Mouse (Mus musculus) urinary bladder, postnatal 10 days (tissue): ENCODE data around the gene Icosl.
"Not testable (repeated sequence)": the region's sequence is repeated elsewhere in the genome, so short reads cannot be mapped to it uniquely, and the experiment has no call there.

Experiments used
- DNase-seq: peaks from one replicate; pipeline ENCODE4 v3.0.0; 2022; ENCODE audit warnings: low spot score

Gene Icosl

DNA sequence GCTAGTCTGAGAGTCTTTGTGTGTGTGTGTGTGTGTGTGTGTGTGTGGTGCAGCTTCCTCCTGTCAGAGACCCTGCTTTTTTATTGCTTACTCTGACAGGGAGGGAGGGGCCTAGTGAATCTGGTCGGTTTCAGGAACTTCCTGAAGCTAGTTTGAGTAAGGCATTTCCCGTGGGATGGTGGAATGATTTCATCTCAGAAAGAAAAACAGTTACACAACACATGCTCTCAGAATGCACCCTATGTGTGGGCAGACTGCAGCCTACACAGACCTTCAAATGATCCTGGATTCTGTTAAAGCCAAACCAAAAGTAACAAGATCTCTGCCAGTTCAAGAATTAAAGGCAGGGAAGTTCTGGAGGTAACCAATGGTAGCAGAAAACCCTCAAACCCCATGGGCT lies 46.1 kb downstream of the Icosl start:
- no peak for DNase-seq

DNA sequence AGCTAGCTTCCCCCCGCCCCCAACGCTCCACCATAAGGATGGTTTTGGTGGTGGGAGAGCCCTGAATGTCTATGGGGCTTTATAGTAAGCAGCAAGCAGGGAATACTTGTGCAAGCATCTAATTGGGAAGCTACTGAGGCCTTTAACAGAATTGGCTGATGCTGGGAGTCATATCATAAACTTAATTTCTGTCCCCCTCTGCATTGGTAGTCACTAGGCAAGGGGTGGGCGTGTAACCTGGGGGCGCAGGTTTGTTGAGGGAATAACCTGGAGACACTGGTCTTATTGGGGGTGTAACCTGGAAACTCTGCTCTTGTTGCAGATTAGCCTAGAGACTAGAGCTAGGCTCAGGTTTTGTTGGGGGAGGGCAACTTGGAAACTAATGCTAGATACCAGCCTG lies 50.3 kb downstream of the Icosl start:
- no peak for DNase-seq

DNA sequence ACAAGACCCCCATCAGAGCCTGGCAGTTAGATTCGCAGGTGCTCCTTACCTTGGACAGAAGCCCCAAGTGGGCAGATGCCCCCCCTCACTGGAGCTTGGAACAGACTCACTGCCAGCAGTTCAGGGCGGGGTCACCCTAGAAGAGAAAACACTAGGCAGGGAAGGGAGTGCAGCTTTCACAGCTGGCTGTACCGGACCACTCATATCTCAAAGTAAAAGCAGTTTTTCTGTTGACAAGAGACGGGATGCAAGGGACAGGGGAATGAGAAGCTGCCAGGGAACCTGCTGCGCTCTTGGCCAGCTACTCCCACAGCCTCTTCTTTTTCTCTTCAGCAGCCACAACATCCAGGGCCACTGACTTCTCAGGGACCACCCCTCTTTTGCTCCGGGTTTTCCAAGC lies 55.0 kb downstream of the Icosl start:
- DNase-seq, result not testable (repeated sequence)

DNA sequence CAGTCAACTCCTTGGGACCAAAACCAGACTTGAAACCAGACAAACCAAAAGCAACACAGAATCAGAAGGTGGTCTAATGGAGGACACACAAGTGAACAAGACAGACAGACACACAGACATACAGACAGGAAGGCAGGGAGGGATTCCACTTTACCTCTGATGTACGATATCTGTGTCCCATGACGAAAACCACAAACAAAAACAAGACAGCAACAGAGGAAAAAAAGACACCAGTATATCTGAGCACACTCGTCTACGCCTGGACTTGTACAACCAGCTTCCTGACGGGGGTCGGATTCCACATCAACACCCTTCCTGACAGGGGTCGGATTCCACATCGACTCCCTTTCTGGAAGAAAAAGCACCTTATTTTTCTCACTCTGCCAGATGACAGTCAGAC lies 56.0 kb downstream of the Icosl start:
- DNase-seq, result not testable (repeated sequence)

DNA sequence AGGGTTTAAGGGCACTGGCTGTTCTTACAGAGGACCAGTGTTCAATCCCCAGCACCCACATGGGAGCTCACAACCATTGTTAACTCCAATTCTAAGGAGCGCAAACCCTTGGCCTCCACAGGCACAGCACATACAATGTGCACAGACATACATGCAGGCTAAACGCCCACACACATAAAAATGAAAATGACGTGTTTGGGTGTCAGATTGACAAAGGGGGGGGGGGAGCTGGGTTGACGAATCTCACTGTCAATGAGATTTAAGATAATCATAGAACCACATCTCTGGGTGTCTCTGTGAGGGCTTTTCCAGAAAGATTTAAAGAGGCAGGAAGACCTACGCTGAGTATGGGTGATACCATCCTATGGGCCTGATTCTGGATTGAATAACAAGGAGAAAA lies 57.2 kb downstream of the Icosl start:
- DNase-seq, result no peak

DNA sequence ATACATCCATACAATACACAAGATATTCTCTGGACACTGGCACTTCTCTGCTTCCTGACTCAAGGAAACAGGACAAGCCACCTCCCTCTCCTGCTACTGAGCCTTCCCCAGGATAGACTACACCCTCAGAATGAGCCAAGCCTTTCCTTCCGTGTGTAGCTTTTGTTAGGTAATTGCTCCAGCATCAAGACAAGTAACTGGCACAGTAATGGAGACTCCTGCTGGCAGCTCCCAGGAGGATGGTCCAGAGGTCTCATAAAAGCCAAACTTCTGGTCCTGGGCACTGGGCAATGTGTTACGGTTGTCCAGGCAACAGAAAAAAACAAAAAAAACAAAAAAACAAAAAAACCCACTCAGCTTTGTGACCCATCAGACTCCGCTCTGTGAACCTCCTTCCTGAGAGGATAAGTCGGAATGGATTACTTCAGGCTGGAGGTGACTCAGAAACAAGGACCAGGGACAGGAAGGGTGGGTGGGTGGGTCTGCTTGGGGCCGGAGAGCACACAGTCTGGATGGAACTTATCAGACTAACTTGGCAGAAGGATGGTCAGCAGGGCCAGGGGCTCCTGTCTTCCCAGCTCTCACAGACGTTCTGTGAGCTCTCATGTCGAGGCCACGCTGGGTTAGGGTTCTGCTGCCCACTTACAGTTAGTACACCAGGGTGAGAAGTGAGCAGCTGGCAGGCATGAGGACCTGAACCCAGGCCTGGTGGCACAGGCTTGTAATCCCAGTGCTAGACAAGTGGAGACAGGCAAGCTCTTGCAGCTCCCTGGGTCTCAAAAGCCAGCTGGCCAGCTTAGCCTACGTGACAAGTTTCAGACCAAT lies 58.2 kb downstream of the Icosl start:
- DNase-seq, result no peak

DNA sequence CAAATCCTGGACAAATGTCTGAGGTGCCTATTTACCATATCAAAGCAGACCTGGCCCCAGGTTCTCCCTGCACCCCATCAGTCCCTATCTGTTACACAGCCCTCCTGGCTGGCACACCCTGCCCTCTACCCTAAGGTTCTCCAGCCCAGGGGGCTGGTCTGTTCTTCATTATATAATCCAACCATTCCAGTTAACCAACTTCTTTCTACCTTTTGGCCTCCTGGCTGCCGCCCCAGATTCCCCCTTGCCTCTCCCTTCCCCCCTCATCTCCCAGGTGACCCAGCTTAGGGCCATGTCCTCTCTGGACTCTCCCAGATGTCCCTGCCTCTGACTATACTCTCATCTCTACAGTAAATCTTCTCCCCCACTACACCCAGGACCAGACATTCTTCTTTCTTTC lies 58.8 kb downstream of the Icosl start:
- DNase-seq, result no peak

DNA sequence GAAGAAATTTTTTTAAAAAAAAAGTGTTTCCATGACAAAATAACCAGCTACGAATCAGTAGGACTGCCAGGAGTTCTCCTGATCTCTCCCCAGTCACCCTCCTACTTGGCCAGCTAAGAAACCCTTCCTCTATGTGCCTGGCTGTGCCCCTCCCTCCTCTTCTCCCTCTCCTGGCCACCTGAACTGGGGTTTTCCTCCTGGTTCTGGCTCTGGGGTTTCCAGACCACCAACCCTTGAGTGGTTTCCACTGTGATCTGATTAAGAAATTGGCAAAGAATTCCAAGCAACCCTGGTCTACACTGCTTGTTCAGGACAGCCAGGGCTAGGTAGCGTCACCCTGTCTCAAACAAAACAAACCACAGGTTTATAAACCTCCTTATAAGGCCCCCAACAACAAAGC lies 59.5 kb downstream of the Icosl start:
- no peak for DNase-seq

DNA sequence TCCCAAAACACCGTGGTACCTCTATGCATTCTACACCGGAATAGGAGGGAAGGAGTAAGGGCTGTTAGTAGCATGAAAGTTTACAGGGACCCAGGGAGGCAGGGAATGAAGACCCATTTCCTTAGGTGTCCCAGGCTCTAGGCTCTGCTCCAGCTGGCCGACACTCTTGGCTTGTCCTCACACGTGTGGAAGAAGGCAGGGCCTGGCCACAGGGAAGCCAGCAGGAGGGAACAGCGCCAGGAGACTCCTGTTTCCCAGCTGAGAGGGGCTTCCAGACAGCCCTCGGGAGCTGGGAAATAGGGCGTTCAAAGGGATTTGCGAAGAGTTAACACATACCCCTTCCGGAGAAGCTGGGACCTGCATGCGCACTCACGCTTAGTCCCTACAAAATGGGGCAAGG lies 60.3 kb downstream of the Icosl start:
- no peak for DNase-seq

DNA sequence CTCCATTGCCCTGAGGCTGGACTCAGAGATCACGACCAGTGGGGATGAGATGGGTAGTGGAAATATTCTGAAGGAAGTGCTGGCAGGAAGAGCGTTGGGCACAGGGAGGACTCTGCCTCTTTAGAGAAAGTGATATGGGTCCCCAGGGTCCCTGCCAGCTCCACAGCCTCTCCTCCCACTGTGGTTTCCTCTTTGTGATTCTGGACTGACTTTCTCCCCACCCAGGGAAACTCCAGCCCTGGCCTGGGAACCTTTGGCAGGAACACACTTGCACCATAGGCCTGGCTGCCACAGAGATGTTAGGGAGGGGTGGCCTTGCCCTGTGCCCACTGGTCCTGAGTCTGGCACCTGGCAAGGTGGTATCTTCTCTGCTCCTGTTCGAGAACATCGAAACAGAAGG lies 60.9 kb downstream of the Icosl start:
- DNase-seq, result no peak
